Mouse (Mus musculus): ENCODE measurements around the gene Kbtbd13. TPM values are rescaled to one million over a fixed set of nuclear protein-coding genes. Genes with fewer than 3 reads are reported as not detected.

Kbtbd13 gene
- polyA plus RNA-seq, 1 experiment from 2014 or later = 0.83 TPM

GRCm38 (mm10) chr9:65390752-65391612 is 470 bp downstream of the Kbtbd13 start:
- Histone ChIP-seq H3K27ac (peak overlapping the region; percentile 78), H3K4me1 (peaks cover 19% of the 10 kb centered on the region), H3K4me3 (peak overlapping the region; percentile 56), H3K36me3 (0 out of 2 replicates have a peak, but pooled peaks cover 4% of the 10 kb centered on the region), H3K9me3 (replicated peaks) (no peaks in the 10 kb centered on the region), H3K27me3 (ENCODE audit: low read depth, poor library complexity, severe bottlenecking) (peaks cover 58% of the 10 kb centered on the region)
- DNase-seq (ENCODE audit: low spot score) = peak; percentile 63
- 19% methylated on average over 96 of the region's 96 CpGs for WGBS

DNA sequence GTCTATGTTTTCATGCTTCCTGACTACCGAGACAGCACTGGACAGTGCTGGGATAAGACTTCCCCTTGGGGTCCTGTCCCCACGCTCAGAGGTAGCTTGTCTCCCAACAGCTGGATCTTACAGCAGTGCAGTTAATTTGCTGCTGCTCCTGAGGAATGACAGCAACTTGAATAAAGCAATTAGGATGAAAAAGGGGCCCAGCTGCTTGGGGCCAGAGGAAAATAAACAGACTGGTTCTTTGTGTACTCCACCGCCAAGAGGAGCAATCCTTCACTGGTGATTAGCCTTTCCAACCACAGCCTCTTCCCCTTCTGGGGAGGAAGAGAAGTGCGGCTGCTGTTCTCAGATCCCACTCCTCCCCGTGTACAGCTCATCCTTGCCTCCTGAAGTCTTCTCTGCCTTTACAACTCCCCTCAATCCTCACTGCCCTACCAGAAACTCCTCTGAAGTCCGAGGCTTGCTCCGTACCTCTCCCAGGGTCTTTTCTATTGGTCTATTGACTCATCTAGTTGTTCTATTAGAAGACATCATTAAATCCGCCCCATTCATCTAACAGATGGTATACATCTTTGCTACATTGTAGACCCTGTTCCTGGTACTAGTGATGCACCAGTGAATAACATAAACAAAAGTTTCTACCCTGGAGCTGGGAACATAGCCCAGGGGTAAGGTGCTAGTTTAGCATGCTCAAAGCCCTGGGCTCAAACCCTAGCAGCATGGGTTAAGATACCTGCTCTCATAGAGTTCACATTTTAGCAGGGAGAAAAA is 4.9 kb downstream of the Kbtbd13 start:
- Histone ChIP-seq H3K4me1 (peaks cover 15% of the 10 kb centered on the region), H3K27ac (no peak overlapping the region), H3K36me3 (0 out of 2 replicates have a peak, but pooled peaks cover 4% of the 10 kb centered on the region), H3K27me3 (ENCODE audit: low read depth, poor library complexity, severe bottlenecking) (peaks cover 32% of the 10 kb centered on the region), H3K4me3 (no peak overlapping the region), H3K9me3 (replicated peaks) (no peaks in the 10 kb centered on the region)
- no peak for DNase-seq (ENCODE audit: low spot score)
- 15% methylated on average over 8 of the region's 8 CpGs for WGBS

DNA sequence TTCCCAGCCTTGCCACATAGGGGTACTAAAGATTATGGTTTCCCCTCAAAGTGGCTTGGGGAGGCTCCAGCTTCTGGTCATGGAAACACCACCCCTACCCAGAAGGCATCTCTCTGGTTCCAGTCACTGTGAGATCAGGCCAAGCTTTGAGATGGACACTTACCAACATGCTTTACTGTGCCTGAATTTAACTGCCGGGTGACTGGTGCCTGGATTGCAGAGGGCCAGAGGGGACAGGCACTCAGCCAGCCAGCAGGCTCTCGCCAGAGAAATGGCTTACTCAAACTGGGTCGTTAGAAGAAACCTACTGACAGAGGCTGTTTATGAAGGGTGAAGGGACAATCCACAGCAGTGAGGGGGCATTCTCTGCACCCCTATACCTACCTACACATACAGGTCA is 7.2 kb downstream of the Kbtbd13 start:
- 32% methylated on average over 3 of the region's 3 CpGs for WGBS
- DNase-seq (ENCODE audit: low spot score) = no peak
- no peak overlapping the region for H3K4me3 ChIP-seq
- H3K27ac ChIP-seq = no peak overlapping the region
- no peaks in the 10 kb centered on the region for H3K36me3 ChIP-seq
- no peaks in the 10 kb centered on the region for H3K9me3 ChIP-seq (replicated peaks)
- H3K4me1 ChIP-seq = peaks cover 13% of the 10 kb centered on the region
- peaks cover 9% of the 10 kb centered on the region for H3K27me3 ChIP-seq (ENCODE audit: low read depth, poor library complexity, severe bottlenecking)

DNA sequence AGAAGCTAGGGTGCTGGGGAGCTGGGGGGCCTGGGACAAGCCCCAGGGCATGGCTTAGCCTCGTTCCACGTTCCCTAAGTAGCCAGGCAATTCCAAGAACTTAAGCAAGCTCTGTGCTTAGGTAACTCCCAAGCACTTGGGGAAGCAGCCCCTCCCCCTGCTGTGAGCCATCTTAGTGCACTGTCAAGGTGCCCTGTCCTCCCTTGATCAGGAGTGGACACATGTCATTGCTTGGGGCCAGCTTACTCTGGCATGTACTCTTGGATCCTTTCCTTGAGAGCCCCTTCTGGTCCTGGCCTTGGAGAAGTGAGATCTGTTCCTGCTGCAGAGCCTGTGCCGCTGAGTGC is 8.7 kb downstream of the Kbtbd13 start:
- WGBS = 65% methylated on average over 3 of the region's 3 CpGs

DNA sequence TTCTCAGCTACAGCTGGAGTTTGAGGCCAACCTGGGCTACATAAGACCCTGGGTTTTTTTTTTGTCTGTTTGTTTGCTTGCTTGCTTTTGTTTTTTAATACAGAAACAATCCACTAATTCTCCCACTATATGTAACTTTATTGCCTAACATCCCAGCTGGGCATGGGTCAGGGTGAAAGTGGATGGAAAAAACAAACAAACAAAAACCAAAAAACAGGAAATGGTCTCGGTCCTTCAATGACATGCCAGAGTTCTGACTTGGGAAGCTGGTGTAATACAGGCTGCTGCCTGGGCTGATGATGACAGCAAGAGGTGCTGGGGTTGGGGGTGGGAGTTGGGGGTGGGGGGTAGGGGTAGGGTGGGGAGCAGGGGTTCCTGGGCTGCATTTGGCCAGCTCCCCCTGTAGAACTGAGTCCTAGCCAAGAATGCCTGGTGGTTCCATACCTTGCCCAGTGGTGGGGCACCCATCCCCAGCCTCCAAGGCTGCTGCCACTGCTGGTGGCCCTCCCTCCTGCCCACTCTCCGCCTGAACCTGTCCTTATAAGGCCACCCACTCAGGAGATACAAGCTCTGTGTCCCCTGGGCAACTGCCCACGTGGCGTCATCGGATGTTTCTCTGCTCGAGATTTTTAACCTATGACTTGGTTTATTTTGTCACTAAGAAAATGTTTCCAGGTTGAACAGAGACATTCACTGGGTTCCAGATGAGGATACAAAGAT is 9.3 kb downstream of the Kbtbd13 start:
- 79% methylated on average over 6 of the region's 6 CpGs for WGBS
- Histone ChIP-seq H3K4me3 (no peak overlapping the region), H3K27me3 (ENCODE audit: low read depth, poor library complexity, severe bottlenecking) (no peaks in the 10 kb centered on the region; the same call in 1 of the 2 replicates), H3K9me3 (replicated peaks) (no peaks in the 10 kb centered on the region), H3K27ac (no peak overlapping the region), H3K4me1 (peaks cover 16% of the 10 kb centered on the region), H3K36me3 (peaks cover 7% of the 10 kb centered on the region)
- DNase-seq (ENCODE audit: low spot score) = no peak

More for the DNA sequence above, 8.7 kb downstream of the Kbtbd13 start:
- Histone ChIP-seq H3K27ac (no peak overlapping the region), H3K27me3 (ENCODE audit: low read depth, poor library complexity, severe bottlenecking) (no peaks in the 10 kb centered on the region; the same call in 1 of the 2 replicates), H3K4me3 (no peak overlapping the region), H3K4me1 (peaks cover 13% of the 10 kb centered on the region), H3K9me3 (replicated peaks) (no peaks in the 10 kb centered on the region), H3K36me3 (0 out of 2 replicates have a peak, but pooled peaks cover 2% of the 10 kb centered on the region)
- DNase-seq (ENCODE audit: low spot score) = no peak

GRCm38 (mm10) chr9:65381017-65381590 is 10.3 kb downstream of the Kbtbd13 start:
- H3K9me3 ChIP-seq (replicated peaks) = no peaks in the 10 kb centered on the region
- no peak for DNase-seq (ENCODE audit: low spot score)
- H3K27ac ChIP-seq = no peak overlapping the region
- H3K4me1 ChIP-seq = peaks cover 10% of the 10 kb centered on the region
- no peak overlapping the region for H3K4me3 ChIP-seq
- 74% methylated on average over 4 of the region's 4 CpGs for WGBS
- peaks cover 13% of the 10 kb centered on the region for H3K36me3 ChIP-seq
- H3K27me3 ChIP-seq (ENCODE audit: low read depth, poor library complexity, severe bottlenecking) = no peaks in the 10 kb centered on the region

- H3K27me3 ChIP-seq (ENCODE audit: low read depth, poor library complexity, severe bottlenecking) = no peaks in the 10 kb centered on the region
- peaks cover 11% of the 10 kb centered on the region for H3K4me1 ChIP-seq
- DNase-seq (ENCODE audit: low spot score) = no peak
- H3K9me3 ChIP-seq (replicated peaks) = no peaks in the 10 kb centered on the region
- WGBS = 83% methylated on average over 9 of the region's 9 CpGs
- H3K27ac ChIP-seq = peak overlapping the region; percentile 56
- H3K4me3 ChIP-seq = no peak overlapping the region
- peaks cover 29% of the 10 kb centered on the region for H3K36me3 ChIP-seq
Observed at GRCm38 (mm10) chr9:65375163-65375934, 16.1 kb downstream of the Kbtbd13 start.

GRCm38 (mm10) chr9:65374468-65375162 is 16.8 kb downstream of the Kbtbd13 start:
- peaks cover 29% of the 10 kb centered on the region for H3K36me3 ChIP-seq
- no peak for DNase-seq (ENCODE audit: low spot score)
- 66% methylated on average over 5 of the region's 5 CpGs for WGBS
- H3K9me3 ChIP-seq (replicated peaks) = no peaks in the 10 kb centered on the region
- H3K27me3 ChIP-seq (ENCODE audit: low read depth, poor library complexity, severe bottlenecking) = no peaks in the 10 kb centered on the region
- peaks cover 11% of the 10 kb centered on the region for H3K4me1 ChIP-seq
- no peak overlapping the region for H3K4me3 ChIP-seq
- peak overlapping the region; percentile 56 for H3K27ac ChIP-seq

DNA sequence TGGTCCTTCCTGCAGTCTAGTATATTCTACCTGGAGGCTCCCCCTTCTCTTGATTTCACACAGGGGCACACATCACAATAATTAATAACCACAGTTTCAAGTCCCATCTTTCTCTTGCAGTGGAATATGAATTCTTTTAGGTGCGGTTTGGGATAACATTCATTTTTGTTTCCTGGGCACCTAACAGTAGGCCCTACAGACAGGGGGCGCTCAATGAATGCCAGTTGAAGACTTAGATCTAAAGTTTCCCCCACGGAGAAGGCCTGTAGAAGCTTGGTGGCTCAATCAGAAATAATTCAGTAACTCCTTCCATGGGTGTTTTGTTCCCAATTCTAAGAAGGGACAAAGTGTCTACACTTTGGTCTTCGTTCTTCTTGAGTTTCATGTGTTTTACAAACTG is 19.0 kb downstream of the Kbtbd13 start:
- Histone ChIP-seq H3K27ac (no peak overlapping the region), H3K4me1 (peaks cover 11% of the 10 kb centered on the region), H3K4me3 (no peak overlapping the region), H3K27me3 (ENCODE audit: low read depth, poor library complexity, severe bottlenecking) (no peaks in the 10 kb centered on the region), H3K36me3 (peaks cover 28% of the 10 kb centered on the region), H3K9me3 (replicated peaks) (no peaks in the 10 kb centered on the region)
- no peak for DNase-seq (ENCODE audit: low spot score)
- 71% methylated on average over 4 of the region's 4 CpGs for WGBS

DNA sequence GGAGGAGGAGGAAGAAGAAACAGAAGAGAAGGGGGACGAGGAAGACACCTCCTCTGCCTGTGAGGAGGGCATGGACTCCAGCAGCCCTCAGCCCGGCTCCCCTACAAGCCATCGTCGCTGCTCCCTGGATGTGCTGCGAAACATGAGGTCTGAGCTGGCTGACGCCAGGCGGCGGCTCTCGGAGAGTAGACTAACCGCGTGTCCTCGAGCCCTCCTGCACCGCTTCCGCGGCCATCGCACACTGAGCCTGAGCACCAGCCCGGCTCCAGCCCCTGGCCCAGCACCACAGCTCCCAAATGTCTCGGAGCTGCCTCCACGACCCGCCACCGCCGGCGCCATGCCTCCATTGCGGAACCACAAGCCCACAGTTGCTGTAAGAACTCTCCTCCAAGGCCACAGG is 19.7 kb downstream of the Kbtbd13 start:
- no peak for DNase-seq (ENCODE audit: low spot score)

GRCm38 (mm10) chr9:65365721-65366120 is 25.7 kb downstream of the Kbtbd13 start:
- Histone ChIP-seq H3K27ac (no peak overlapping the region), H3K4me3 (no peak overlapping the region), H3K27me3 (ENCODE audit: low read depth, poor library complexity, severe bottlenecking) (no peaks in the 10 kb centered on the region), H3K36me3 (peaks cover 36% of the 10 kb centered on the region), H3K4me1 (no peaks in the 10 kb centered on the region), H3K9me3 (replicated peaks) (no peaks in the 10 kb centered on the region)
- DNase-seq (ENCODE audit: low spot score) = no peak
- WGBS = 91% methylated on average over 7 of the region's 7 CpGs

More for the DNA sequence above, 19.7 kb downstream of the Kbtbd13 start:
- no peak overlapping the region for H3K4me3 ChIP-seq
- H3K4me1 ChIP-seq = peaks cover 8% of the 10 kb centered on the region
- WGBS = 69% methylated on average over 24 of the region's 24 CpGs
- no peak overlapping the region for H3K27ac ChIP-seq
- H3K9me3 ChIP-seq (replicated peaks) = no peaks in the 10 kb centered on the region
- no peaks in the 10 kb centered on the region for H3K27me3 ChIP-seq (ENCODE audit: low read depth, poor library complexity, severe bottlenecking)
- peaks cover 21% of the 10 kb centered on the region for H3K36me3 ChIP-seq
